Mouse (Mus musculus): Measurements from ENCODE around the gene Srsf9.

DNA sequence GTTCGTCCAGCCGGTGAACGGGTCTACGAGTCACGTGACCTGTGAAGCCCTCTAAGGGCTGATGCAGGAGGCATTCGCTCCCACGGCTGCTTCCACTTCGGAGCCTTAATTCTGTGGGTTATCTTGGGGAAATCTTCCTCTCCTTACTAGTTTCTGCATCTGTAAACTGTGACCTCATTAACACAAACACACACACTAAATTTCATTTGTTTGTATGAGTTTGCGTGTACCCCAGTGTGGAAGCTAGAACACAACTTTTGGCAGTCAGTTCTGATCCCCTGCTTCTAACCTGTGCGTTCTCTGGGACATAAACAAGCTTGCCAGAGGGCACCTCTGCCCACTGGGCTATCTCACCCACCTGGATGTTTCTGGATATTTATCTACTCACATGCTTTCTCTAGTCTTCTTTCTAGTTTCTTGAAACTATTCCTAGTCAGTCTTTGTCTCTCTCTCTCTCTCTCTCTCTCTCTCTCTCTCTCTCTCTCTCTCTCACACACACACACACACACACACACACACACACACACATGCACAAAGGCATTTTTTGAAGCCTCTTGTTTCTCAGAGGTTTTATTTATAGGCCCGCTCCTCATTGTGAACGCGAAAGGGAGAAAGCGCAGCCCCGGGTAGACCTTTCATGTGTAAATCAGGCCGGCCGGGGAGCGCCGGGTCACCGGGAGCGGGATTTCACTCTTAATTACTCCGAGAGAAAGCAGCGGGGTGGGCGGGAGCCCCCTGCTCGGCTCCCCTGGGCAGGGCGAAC is 46.6 kb downstream of the Srsf9 start:
- TF ChIP-seq CTCF (IDR thresholded peaks at IDR 0.05; ENCODE audit: low read depth): no peak
- no peak for TF ChIP-seq EP300 (IDR thresholded peaks at IDR 0.05; ENCODE audit: low read depth)
